Mouse (Mus musculus) urinary bladder, postnatal 14 days (tissue): ENCODE results near the gene Wfdc16.
A peak's percentile ranks its signal among the peaks of the same experiment; 100 is the strongest.

Experiments used
- DNase-seq: peaks from one replicate; pipeline ENCODE4 v3.0.0; 2021; ENCODE audit warnings: low spot score

Gene Wfdc16

GRCm38 (mm10) chr2:164600179-164600578, 38.4 kb downstream of the Wfdc16 start:
- DNase-seq, result no peak

- DNase-seq, result no peak
These were observed 45.1 kb downstream of the Wfdc16 start, which contains the start of gene Eppin for GRCm38 (mm10) chr2:164593494-164593893. TSS of gene Eppin (minus strand) at chr2:164593594.

GRCm38 (mm10) chr2:164592014-164592413, 46.6 kb downstream of the Wfdc16 start:
- no peak for DNase-seq

GRCm38 (mm10) chr2:164585025-164585725, 53.4 kb downstream of the Wfdc16 start, which contains the start of gene Wfdc6a:
TSS of gene Wfdc6a (minus strand) at chr2:164585447.
- peak; percentile 36 for DNase-seq
